Mouse (Mus musculus): ENCODE data around the gene Slc25a21.

DNA sequence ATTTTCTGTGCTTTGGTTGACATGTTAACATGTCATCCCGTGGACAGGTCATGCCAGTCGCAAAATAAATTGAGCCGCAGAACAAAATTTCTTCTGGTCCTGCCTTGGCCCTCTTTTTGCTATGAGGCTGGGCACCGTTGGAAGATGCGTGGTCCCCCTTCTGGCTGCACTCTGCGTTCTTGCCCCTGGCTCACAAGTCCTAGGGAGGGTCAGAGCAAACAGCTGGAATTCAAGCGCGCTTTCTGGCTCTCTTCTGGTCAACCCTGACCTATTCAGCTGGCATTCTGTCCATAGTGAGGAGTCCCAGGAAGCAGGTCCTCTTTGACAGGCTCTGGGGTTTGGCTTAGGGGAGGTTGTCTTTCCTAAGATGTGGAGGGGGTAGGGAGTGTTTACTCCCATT is 508.4 kb downstream of the Slc25a21 start:
- TF ChIP-seq CTCF (IDR thresholded peaks at IDR 0.05; ENCODE audit: low read depth) = no peak
- no peak for TF ChIP-seq EP300 (optimal IDR thresholded peaks at IDR 0.05)
